Mouse (Mus musculus) cortical plate, adult 2 months (tissue): ENCODE results near the gene Tmem51. TPM values are rescaled to one million over a fixed set of nuclear protein-coding genes. Genes with fewer than 3 reads are reported as not detected.

Source experiments
- H3K27ac ChIP-seq: fragments of 200-500 bp; 2 replicates; pipeline ENCODE4 v1.5.1; 2012; ENCODE audit warnings: low read length, control low read depth, inconsistent platforms; ENCODE audit not compliant: insufficient read depth
- H3K4me1 ChIP-seq: fragments of 200-500 bp; 2 replicates; pipeline ENCODE4 v1.6.1; 2011; ENCODE audit warnings: low read length; ENCODE audit not compliant: control insufficient read depth, insufficient read depth
- H3K4me3 ChIP-seq: fragments of 200-500 bp; 2 replicates; pipeline ENCODE4 v1.5.1; 2011; ENCODE audit warnings: mild to moderate bottlenecking, low read length, control low read depth; ENCODE audit not compliant: insufficient read depth
- CTCF ChIP-seq: fragments of 200-500 bp; IDR thresholded peaks from 2 replicates; pipeline ENCODE4 v1.5.1; 2011; ENCODE audit warnings: mild to moderate bottlenecking, control low read depth, low read length; ENCODE audit not compliant: insufficient read depth; ENCODE audit errors: extremely low read depth
- POLR2A ChIP-seq: fragments of 200-500 bp; IDR thresholded peaks from 2 replicates; pipeline ENCODE4 v1.6.1; 2011; ENCODE audit warnings: mild to moderate bottlenecking, low read length, control low read depth; ENCODE audit not compliant: insufficient read depth; ENCODE audit errors: extremely low read depth
- polyA plus RNA-seq: library from polyadenylated mRNA; depleted of rRNA; stranded (reverse); fragments of >200 nt; gene quantifications from 2 replicates; pipeline ENCODE4 v1.2.3, GENCODE M21; 2012

The Tmem51 gene
- polyA plus RNA-seq, 1 experiment, result 8.4 TPM

DNA sequence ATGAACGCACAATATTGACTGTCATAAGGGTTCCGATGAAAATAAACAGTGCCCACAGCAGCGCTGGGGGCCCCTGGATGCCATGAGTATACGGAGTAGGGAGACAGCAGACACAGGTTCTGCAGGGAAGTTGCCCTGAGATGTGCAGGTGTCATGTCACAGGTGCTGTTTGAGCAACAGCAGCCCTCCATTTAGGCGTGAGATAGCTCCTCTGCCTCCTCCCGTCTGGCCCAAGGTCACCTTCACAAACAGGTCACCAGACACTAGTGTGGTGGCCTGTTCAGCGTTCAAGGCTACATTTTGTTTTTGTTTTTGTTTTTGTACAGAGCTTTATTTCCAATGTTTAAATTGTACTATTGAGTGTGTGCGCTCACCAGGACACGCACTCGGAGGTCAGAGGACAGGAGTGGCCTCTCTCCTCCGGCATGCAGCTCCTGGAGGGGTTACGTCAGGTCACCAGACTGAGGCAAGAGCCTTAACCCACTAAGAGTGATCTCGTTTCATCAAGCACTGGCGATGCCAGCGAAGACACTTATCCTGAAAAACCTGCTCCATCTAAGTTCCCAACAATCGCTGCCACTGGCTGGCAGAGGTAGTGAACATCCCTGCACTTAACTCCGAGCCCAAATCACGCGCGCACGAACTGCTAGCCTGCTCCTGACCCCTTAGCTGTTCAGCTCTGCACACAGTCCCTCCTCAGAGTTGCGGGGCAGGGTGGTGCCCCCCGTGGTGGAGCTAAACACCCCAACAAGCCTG, 22.4 kb downstream of the Tmem51 start:
- TF ChIP-seq POLR2A (no peak), CTCF (no peak)
- Histone ChIP-seq H3K4me3 (no peak overlapping the region), H3K4me1 (0 out of 2 replicates have a peak, but pooled peaks cover 2% of the 10 kb centered on the region), H3K27ac (no peak overlapping the region)

DNA sequence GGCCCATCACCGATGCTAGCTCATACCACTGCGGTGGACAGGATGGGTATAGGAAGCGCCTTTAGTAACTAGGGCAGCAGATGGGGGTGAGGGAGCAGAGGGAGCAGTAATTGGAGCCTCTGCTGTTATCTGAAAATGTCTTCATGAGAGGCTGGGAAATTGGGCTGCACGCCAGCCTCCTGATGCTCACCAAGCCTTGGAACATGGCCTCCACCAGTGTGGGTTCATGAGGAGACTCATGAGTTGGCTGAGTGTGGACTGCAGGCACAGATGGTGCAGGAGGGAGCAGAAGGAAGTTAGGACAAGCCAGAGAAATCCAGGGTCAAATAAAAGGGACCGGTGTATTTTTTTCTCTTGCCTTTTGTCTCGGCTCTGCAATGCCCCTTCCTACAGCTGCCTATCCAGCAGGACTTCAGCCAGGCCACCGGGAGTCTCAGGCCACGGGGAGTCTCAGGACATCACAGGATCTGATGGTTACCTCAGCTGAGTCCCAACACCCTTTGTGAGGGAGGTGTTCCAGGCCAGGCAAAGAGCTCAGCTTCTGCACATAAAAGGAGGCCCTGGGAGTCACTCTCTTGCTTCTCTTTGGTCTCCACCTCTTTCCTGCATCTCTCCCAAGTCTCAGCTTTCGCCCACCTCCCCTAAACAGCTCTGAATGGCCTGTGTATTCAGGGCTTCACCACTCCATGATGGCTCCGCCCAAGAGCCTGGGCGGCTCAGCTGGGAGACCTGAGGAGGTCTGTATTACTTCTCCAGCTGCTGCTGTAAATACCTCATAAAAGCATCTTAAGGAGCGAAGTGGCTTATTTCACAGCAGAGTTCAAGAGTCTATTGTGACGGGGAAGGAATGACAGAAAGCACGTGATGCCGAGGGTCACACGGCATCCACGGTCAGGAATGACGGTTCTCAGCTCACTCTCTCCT, 23.4 kb downstream of the Tmem51 start:
- H3K4me3 ChIP-seq, result no peak overlapping the region
- no peak for TF ChIP-seq CTCF
- TF ChIP-seq POLR2A, result no peak
- H3K27ac ChIP-seq, result no peak overlapping the region
- 0 out of 2 replicates have a peak, but pooled peaks cover 2% of the 10 kb centered on the region for H3K4me1 ChIP-seq

DNA sequence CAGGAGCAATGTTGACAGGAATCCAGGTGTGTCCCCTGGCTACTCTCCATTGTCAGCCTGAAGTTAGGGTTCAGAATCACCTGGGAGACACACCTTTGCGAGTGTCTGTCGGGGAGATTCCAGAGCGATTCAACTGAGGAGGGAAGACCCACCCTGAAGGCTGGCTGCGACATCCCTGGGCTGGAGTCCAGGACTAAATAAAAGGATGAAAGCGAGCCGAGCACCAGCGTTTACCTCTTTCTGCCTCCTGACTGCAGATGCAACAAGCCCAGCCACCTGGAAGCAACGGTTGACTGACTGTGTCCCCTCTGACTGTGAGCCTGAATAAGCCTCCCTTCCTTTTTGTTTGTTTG, 24.3 kb downstream of the Tmem51 start:
- Histone ChIP-seq H3K27ac (no peak overlapping the region), H3K4me1 (0 out of 2 replicates have a peak, but pooled peaks cover 2% of the 10 kb centered on the region)
- TF ChIP-seq CTCF (no peak), POLR2A (no peak)

DNA sequence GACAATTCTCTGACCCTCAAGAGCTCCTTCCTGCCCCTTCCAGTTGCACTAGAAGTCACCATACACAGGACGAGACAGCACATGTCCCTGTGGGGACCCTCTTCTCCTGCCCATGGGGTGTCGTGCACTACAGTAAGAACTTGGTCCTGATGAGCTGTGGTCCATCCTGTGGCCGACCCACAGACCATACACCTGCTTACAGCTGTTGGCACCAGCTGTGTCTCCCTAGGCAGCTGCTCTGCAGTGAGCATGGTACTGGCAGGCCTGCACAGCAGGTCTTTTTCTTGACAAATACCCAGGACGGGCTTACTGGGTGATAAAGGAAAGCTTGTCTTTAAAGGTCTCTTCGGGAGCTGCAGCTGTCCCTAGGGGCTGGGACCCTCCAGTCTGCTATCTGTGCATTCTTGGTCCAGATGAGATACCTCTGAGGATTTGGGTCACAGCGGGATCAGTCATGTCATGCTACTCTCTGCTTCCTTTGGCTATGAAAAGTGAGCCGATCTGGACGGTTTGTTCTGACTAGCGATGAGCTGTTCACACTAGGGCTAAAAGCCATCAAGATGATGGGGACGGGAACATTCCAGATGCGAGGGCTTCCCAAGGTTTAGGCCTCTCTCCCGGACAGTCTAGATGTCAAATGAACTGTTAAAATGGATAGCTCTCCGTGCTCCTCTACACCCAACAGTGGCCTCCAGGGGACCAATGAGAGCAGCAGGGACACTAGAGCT, 24.8 kb downstream of the Tmem51 start:
- Histone ChIP-seq H3K4me1 (0 out of 2 replicates have a peak, but pooled peaks cover 2% of the 10 kb centered on the region), H3K4me3 (no peak overlapping the region), H3K27ac (no peak overlapping the region)
- TF ChIP-seq CTCF, result no peak
- TF ChIP-seq POLR2A, result no peak

More for the DNA sequence above, 24.3 kb downstream of the Tmem51 start:
- no peak overlapping the region for H3K4me3 ChIP-seq

DNA sequence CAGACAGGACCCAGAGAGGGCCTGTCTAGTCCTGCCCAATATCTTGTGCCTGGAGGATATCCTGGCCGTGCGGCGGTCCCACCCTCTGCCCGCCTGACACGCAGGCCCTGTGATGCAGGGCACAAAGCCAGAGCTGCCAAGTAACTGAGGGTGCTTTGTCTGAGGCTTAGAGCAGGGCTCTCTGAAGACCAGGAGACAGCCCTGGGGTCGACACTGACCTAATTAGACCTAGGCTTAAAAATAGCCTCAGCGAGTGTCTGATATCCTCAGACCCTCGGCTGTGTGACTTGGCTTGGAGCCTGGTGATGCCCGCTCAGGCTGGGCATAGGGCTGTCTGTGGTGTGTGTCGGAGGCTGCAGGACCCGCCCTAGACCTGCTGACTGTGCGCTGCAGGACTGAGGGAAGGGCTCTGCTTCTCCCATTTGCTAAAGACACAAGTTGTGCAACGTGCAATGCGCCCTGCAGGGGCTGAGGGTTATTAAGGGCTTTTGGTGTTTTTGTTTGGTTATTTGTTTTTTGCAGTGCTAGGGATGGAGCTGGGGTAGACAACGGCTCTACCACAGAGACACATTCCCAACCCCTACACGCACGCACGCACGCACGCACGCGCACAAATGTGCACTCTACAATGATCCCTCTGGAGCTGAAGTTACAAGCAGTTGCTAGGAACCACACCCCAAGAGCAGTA, 26.4 kb downstream of the Tmem51 start:
- Histone ChIP-seq H3K4me1 (0 out of 2 replicates have a peak, but pooled peaks cover 2% of the 10 kb centered on the region), H3K27ac (peak overlapping the region; percentile 68), H3K4me3 (no peak overlapping the region)
- TF ChIP-seq POLR2A, result no peak
- TF ChIP-seq CTCF, result no peak

DNA sequence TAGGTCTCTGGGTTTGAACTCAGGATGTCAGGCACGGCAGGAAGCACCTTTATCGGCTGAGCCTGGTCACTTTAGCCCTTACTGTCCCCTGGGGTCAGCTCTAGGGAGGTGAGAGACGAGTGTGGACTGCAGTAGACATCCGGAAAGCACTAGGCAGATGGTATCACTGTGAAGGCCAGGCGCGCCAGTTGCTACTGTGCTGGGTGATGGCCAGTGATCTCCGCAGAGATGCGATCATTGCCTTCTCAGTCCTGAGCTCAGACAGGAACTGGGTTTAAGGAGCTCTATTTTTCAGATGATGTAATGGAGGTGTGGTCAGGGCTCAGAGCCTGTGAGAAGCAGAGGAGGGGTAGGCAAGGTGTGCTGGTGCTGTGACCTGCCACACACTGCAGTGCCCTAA, 28.5 kb downstream of the Tmem51 start:
- Histone ChIP-seq H3K4me1 (0 out of 2 replicates have a peak, but pooled peaks cover 2% of the 10 kb centered on the region), H3K4me3 (no peak overlapping the region), H3K27ac (no peak overlapping the region)
- TF ChIP-seq POLR2A, result no peak
- TF ChIP-seq CTCF, result no peak

DNA sequence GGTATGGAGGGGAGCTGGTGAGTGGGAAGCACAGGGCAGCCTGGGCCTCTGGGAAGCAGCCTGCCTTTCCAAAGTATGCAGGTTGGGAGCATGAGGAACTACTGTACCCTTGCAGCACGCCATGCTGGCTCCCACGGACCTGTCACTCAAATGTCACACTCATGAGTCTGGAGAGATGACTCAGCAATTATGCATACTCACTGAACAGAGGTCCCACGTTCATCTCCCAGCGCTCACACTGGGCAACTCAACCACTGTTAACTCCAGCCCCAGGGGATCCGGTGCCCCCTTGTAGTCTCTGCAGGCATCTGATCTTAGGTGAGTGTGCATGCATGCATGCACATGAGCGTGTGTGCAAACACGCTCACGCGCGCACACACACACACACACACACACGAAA, 29.5 kb downstream of the Tmem51 start:
- Histone ChIP-seq H3K4me3 (no peak overlapping the region), H3K27ac (no peak overlapping the region), H3K4me1 (0 out of 2 replicates have a peak, but pooled peaks cover 2% of the 10 kb centered on the region)
- TF ChIP-seq CTCF (no peak), POLR2A (no peak)

DNA sequence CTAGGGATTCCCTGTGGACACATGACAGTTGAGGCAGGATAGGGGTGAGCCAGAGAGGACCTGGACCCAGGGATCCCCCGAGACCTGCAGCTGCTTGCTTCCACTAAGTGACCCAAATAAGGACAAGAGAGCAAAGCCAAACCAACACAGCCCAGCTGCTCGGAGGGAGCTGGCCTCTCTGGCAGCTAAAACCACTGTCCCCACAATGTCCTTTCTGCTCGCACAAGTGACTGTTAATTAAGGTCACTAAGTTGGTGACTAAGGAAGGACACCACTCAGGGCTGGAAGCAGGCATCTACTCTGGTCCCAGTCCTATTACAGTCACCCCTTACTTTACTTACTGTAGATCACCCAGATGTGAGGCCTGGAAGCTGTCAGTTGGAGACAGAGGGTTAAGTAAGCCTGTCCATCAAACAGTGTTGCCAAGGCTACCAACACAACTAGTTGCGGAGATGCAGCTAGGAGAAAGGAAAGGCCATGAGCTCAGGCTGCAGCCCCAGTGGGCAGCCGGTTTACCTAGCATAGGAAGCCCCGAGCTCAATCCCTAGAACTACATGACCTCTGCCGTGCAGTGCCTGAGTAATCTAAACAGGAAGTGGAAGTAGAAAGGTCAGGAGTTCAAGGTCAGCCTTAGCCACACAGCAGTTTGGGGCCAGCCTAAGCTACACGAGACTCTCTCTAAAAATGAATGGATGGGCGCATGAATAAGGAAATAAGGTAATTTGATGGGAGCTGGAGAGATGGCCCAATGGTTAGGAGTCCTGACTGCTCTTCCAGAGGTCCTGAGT, 30.2 kb downstream of the Tmem51 start:
- TF ChIP-seq CTCF (no peak), POLR2A (no peak)
- no peak overlapping the region for H3K4me3 ChIP-seq
- 0 out of 2 replicates have a peak, but pooled peaks cover 2% of the 10 kb centered on the region for H3K4me1 ChIP-seq
- no peak overlapping the region for H3K27ac ChIP-seq

DNA sequence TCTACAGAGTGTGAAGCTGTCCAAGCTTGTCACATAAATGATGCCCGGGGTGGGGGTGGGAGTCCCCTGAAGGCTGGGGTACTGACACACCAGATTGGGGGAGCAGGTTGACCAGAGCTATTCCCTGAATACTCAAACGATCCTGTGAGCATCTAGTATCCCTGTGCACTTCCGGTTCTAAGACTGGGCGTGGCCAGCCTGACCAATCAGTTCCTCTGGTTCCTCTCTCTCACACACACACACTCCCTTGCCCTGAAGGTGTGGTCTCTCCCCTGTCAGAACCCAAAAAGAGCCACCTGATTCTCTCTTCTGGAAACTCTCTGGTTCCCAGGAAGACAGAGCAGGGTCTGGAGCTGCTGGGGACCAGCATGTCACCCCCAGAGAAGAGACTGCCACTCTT, 30.8 kb downstream of the Tmem51 start:
- H3K4me3 ChIP-seq, result no peak overlapping the region
- no peak overlapping the region for H3K27ac ChIP-seq

More for the DNA sequence above, 30.8 kb downstream of the Tmem51 start:
- TF ChIP-seq CTCF (no peak), POLR2A (no peak)
- H3K4me1 ChIP-seq, result 0 out of 2 replicates have a peak, but pooled peaks cover 2% of the 10 kb centered on the region
